Mouse (Mus musculus): ENCODE data around the gene Fam43a. TPM values are rescaled to one million over a fixed set of nuclear protein-coding genes. Genes with fewer than 3 reads are reported as not detected.

The Fam43a gene
- total and polyA plus RNA-seq, 3 experiments: 82.1 to 121 (median 106) TPM

- Histone ChIP-seq H3K36me3 (replicated peaks in 1 of 2; ENCODE audit: control insufficient read depth in 1 of 2, insufficient read depth in 1 of 2, low read length in 1 of 2) (no peaks in the 10 kb centered on the region), H3K27me3 (replicated peaks) (no peaks in the 10 kb centered on the region), H3K79me2 (replicated peaks; ENCODE audit: control insufficient read depth, extremely low read depth, insufficient read depth, poor library complexity, severe bottlenecking) (no peaks in the 10 kb centered on the region), H3K27ac (ENCODE audit: insufficient read depth, low read depth) (no peak overlapping the region), H3K9me3 (replicated peaks; ENCODE audit: low read length) (no peaks in the 10 kb centered on the region), H3K4me3 (replicated peaks in 1 of 3; ENCODE audit: low read depth in 2 of 3, low read length in 2 of 3, poor library complexity in 1 of 3) (no peak overlapping the region), H3K9ac (ENCODE audit: insufficient read depth, low read depth) (no peak overlapping the region), H3K4me1 (ENCODE audit: control insufficient read depth in 1 of 2, insufficient read depth in 2 of 2) (peaks cover 13 to 55% of the 10 kb centered on the region in 2 experiments), H3K4me2 (ENCODE audit: insufficient read depth, low read depth, poor library complexity, severe bottlenecking) (no peak overlapping the region)
- no peak for DNase-seq (ENCODE audit: extremely low read depth)
- TF ChIP-seq USF2 (conservative IDR thresholded peaks at IDR 0.05; ENCODE audit: low read depth, low read length) (no peak), SIN3A (IDR thresholded peaks at IDR 0.05; ENCODE audit: low read length) (no peak), MXI1 (IDR thresholded peaks at IDR 0.05; ENCODE audit: low read depth, low read length) (no peak)
- dilution Hi-C loops (cut with MboI; ENCODE audit: extremely low pct_ligation_motif_present, extremely low pct_unique_long_range_greater_than_20kb, low sequenced_read_pairs) (no loop called here), in situ Hi-C loops (cut with MboI; ENCODE audit: low pct_ligation_motif_present, low pct_unique_long_range_greater_than_20kb, low sequenced_read_pairs) (no loop called here)
Measured at GRCm38 (mm10) chr16:30629509-30629908, 30.0 kb downstream of the Fam43a start.

DNA sequence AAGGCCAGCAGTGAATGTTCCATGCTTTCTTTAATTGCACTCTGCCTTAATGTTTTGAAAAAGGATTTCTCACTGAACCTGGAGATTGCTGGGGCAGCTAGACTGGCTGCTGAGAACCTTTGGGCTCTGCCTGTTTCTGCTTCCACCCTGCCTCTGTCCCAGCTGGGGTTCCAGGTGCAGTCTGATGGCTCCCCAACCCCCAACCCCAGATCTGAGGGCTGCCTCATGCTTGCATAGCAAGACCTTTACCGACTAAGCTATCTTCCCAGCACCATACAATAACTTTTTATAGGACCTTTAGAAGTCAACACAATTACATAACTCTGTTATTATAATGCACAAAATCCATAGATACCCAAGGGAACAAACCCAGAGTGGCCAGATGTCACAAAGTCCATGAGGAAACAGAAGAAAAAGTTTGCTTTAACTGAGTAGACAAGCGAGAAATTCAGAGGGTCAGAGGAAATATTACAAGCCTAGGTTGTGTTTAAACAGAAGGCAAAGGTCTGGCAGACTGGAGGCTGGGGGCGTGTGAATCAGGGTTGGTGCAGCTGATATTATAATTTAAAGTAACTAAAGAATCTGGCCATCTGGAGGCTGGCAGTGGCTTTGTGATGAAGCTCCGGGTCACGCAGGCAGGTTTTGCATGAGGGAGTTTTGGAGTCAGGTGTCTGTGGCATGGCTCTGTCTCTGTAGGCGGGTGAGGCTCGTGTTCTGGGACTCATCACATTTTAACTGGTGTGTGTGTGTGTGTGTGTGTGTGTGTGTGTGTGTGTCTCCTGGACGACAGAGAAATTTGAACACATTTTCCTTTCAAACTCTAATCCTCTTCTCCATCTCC, 34.6 kb downstream of the Fam43a start:
- Histone ChIP-seq H3K79me2 (replicated peaks; ENCODE audit: control insufficient read depth, extremely low read depth, insufficient read depth, poor library complexity, severe bottlenecking) (no peaks in the 10 kb centered on the region), H3K4me3 (replicated peaks in 1 of 3; ENCODE audit: low read depth in 2 of 3, low read length in 2 of 3, poor library complexity in 1 of 3) (no peak overlapping the region), H3K4me2 (ENCODE audit: insufficient read depth, low read depth, poor library complexity, severe bottlenecking) (peak overlapping the region; percentile 38; the same call in 1 of the 2 replicates), H3K27ac (ENCODE audit: insufficient read depth, low read depth) (no peak overlapping the region), H3K27me3 (replicated peaks) (no peaks in the 10 kb centered on the region), H3K36me3 (replicated peaks in 1 of 2; ENCODE audit: control insufficient read depth in 1 of 2, insufficient read depth in 1 of 2, low read length in 1 of 2) (no peaks in the 10 kb centered on the region), H3K9me3 (replicated peaks; ENCODE audit: low read length) (peaks cover 5% of the 10 kb centered on the region), H3K9ac (ENCODE audit: insufficient read depth, low read depth) (no peak overlapping the region), H3K4me1 (ENCODE audit: control insufficient read depth in 1 of 2, insufficient read depth in 2 of 2) (peaks cover 21 to 43% of the 10 kb centered on the region in 2 experiments)
- dilution Hi-C loops (cut with MboI; ENCODE audit: extremely low pct_ligation_motif_present, extremely low pct_unique_long_range_greater_than_20kb, low sequenced_read_pairs) (no loop called here), in situ Hi-C loops (cut with MboI; ENCODE audit: low pct_ligation_motif_present, low pct_unique_long_range_greater_than_20kb, low sequenced_read_pairs) (no loop called here)
- peak; percentile 81 for DNase-seq (ENCODE audit: extremely low read depth)
- TF ChIP-seq JUND (conservative IDR thresholded peaks at IDR 0.05; ENCODE audit: low read depth, low read length): no peak
- TF ChIP-seq CTCF (conservative IDR thresholded peaks at IDR 0.05 in 1 of 2, IDR thresholded peaks at IDR 0.05 in 1 of 2; ENCODE audit: low read depth in 2 of 2, low read length in 2 of 2): no peak
- TF ChIP-seq MEF2A (IDR thresholded peaks at IDR 0.05; ENCODE audit: borderline replicate concordance, low read depth, low read length): peak; percentile 53
- TF ChIP-seq MAFK (IDR thresholded peaks at IDR 0.05; ENCODE audit: insufficient replicate concordance, low read length): no peak
- TF ChIP-seq ZMIZ1 (IDR thresholded peaks at IDR 0.05; ENCODE audit: low read depth, low read length): no peak
- TF ChIP-seq NRF1 (IDR thresholded peaks at IDR 0.05; ENCODE audit: low read depth, low read length): no peak
- TF ChIP-seq POLR2AphosphoS2 (IDR thresholded peaks at IDR 0.05; ENCODE audit: low read depth, low read length): no peak
- TF ChIP-seq TBP (conservative IDR thresholded peaks at IDR 0.05; ENCODE audit: low read depth, low read length): no peak
- TF ChIP-seq RAD21 (IDR thresholded peaks at IDR 0.05; ENCODE audit: low read depth, low read length): no peak
- TF ChIP-seq BHLHE40 (IDR thresholded peaks at IDR 0.05; ENCODE audit: low read depth, low read length): peak; percentile 97
- TF ChIP-seq MAZ (IDR thresholded peaks at IDR 0.05; ENCODE audit: low read depth, low read length): no peak
- TF ChIP-seq MAX (IDR thresholded peaks at IDR 0.05; ENCODE audit: low read length): 0 out of 2 replicates have a peak, but pooled peaks have one; percentile 58
- no peak for TF ChIP-seq POLR2A (IDR thresholded peaks at IDR 0.05; ENCODE audit: low read depth, low read length)
- no peak for TF ChIP-seq MYC (IDR thresholded peaks at IDR 0.05; ENCODE audit: low read depth, low read length)
- TF ChIP-seq ELF1 (IDR thresholded peaks at IDR 0.05; ENCODE audit: low read depth, low read length): no peak
- peak; percentile 44 for TF ChIP-seq EP300 (IDR thresholded peaks at IDR 0.05; ENCODE audit: low read length)
- TF ChIP-seq ZKSCAN1 (IDR thresholded peaks at IDR 0.05; ENCODE audit: borderline replicate concordance, low read depth, low read length): no peak
- TF ChIP-seq TCF12 (IDR thresholded peaks at IDR 0.05; ENCODE audit: low read depth, low read length): peak; percentile 74
- TF ChIP-seq IRF4 (IDR thresholded peaks at IDR 0.05; ENCODE audit: low read depth, low read length): peak; percentile 8; the same call in 1 of the 2 replicates
- TF ChIP-seq MXI1 (IDR thresholded peaks at IDR 0.05; ENCODE audit: low read depth, low read length): peak; percentile 49
- TF ChIP-seq SIN3A (IDR thresholded peaks at IDR 0.05; ENCODE audit: low read length): no peak
- no peak for TF ChIP-seq ZC3H11A (IDR thresholded peaks at IDR 0.05; ENCODE audit: low read depth, low read length)
- TF ChIP-seq SMC3 (IDR thresholded peaks at IDR 0.05; ENCODE audit: low read depth, low read length): peak; percentile 17; the same call in 1 of the 2 replicates
- no peak for TF ChIP-seq NELFE (IDR thresholded peaks at IDR 0.05; ENCODE audit: low read depth, low read length)
- no peak for TF ChIP-seq USF1 (IDR thresholded peaks at IDR 0.05; ENCODE audit: low read depth, low read length)
- TF ChIP-seq RCOR1 (conservative IDR thresholded peaks at IDR 0.05; ENCODE audit: low read depth, low read length): 0 out of 2 replicates have a peak, but pooled peaks have one; percentile 67
- peak; percentile 55; the same call in 1 of the 2 replicates for TF ChIP-seq CHD2 (IDR thresholded peaks at IDR 0.05; ENCODE audit: low read length)
- TF ChIP-seq ZNF384 (IDR thresholded peaks at IDR 0.05; ENCODE audit: low read depth, low read length): no peak
- no peak for TF ChIP-seq HCFC1 (IDR thresholded peaks at IDR 0.05; ENCODE audit: low read depth, low read length)
- TF ChIP-seq UBTF (IDR thresholded peaks at IDR 0.05; ENCODE audit: low read depth, low read length): no peak
- peak; percentile 81 for TF ChIP-seq ETS1 (conservative IDR thresholded peaks at IDR 0.05; ENCODE audit: low read depth, low read length)

Measured in CH12.LX (cell line).